9 mouse cellular contexts compared by ENCODE assay signal in genomic region chr5:135404623-135405022, GRCm38 (mm10). TPM values are rescaled to one million over a fixed set of nuclear protein-coding genes. Genes with fewer than 3 reads are reported as not detected.
DNase-seq lines count a peak whose midpoint lies in the region; ATAC-seq and TF ChIP-seq lines count a peak whose summit lies in the region.
"Had no signal": no experiment of that assay in that cellular context is flagged by ENCODE, and none has a peak within 500 bp of the region (broad histone marks: within the 10 kb centered on the region; RNA-seq: fewer than 3 reads in every experiment).

No protein-coding gene starts in this region.

- no peaks in the 10 kb centered on the region for H3K36me3 ChIP-seq in intestine, embryonic 15.5 days
- H3K36me3 ChIP-seq in limb, embryonic 14.5 days (ENCODE audit: control insufficient read depth, insufficient read depth, low read length) = peaks cover 10% of the 10 kb centered on the region

- no peaks in the 10 kb centered on the region for H3K9me3 ChIP-seq in intestine, embryonic 15.5 days
- no peaks in the 10 kb centered on the region for H3K9me3 ChIP-seq in limb, embryonic 14.5 days (ENCODE audit: control insufficient read depth, low read length)

- TF ChIP-seq POLR2A in limb, embryonic 14.5 days (IDR thresholded peaks at IDR 0.05; ENCODE audit: borderline replicate concordance, extremely low read depth, insufficient read depth, insufficient read length) = no peak

- peak; percentile 37 for DNase-seq in adrenal gland, postnatal 14 days
- DNase-seq in adrenal gland, adult 8-10 months = no peak
- DNase-seq in embryo, embryonic 9.5 days (ENCODE audit: extremely low spot score) = peak; percentile 32
- peak; percentile 35 for DNase-seq in limb, embryonic 14.5 days (ENCODE audit: low spot score)
- DNase-seq in right cerebral cortex, postnatal 36 days (ENCODE audit: low spot score in 2 of 2) = peak; percentile 68 to 76
- DNase-seq in heart, adult 11 months = no peak

- no peak overlapping the region for H3K4me3 ChIP-seq in intestine, embryonic 15.5 days (replicated peaks)
- no peak overlapping the region for H3K4me3 ChIP-seq in limb, embryonic 14.5 days (replicated peaks; ENCODE audit: low read length)
- H3K4me3 ChIP-seq: megakaryocyte, embryonic 14.5 days had no signal

- H3K27ac ChIP-seq in intestine, embryonic 15.5 days = no peak overlapping the region
- no peak overlapping the region for H3K27ac ChIP-seq in limb, embryonic 14.5 days (replicated peaks; ENCODE audit: low read depth, low read length)

- peak; percentile 30; the same call in 1 of the 2 replicates for ATAC-seq in intestine, embryonic 15.5 days
- ATAC-seq in limb, embryonic 14.5 days (ENCODE audit: low FRiP score, low read depth) = 0 out of 2 replicates have a peak, but pooled peaks have one; percentile 39
- ATAC-seq in granulocyte monocyte progenitor cell, adult 5-6 weeks (replicated peaks; ENCODE audit: poor library complexity, severe bottlenecking) = no peak; the same call in 1 of the 2 replicates

- H3K4me2 ChIP-seq in intestine, embryonic 15.5 days (replicated peaks) = no peak overlapping the region
- H3K4me2 ChIP-seq in limb, embryonic 14.5 days (replicated peaks; ENCODE audit: low read depth, low read length, severe bottlenecking) = no peak overlapping the region

- H3K9ac ChIP-seq in intestine, embryonic 15.5 days = no peak overlapping the region
- H3K9ac ChIP-seq in limb, embryonic 14.5 days (ENCODE audit: low read depth, low read length, severe bottlenecking) = no peak overlapping the region

- H3K27me3 ChIP-seq in intestine, embryonic 15.5 days (replicated peaks) = no peaks in the 10 kb centered on the region
- no peaks in the 10 kb centered on the region for H3K27me3 ChIP-seq in limb, embryonic 14.5 days (ENCODE audit: control insufficient read depth, insufficient read depth, low read length)

- WGBS in intestine, embryonic 15.5 days = 38% methylated on average over 20 of the region's 20 CpGs
- WGBS in limb, embryonic 14.5 days = 33% methylated on average over 20 of the region's 20 CpGs

- H3K4me1 ChIP-seq in intestine, embryonic 15.5 days (replicated peaks) = no peaks in the 10 kb centered on the region; the same call in 1 of the 2 replicates
- no peaks in the 10 kb centered on the region for H3K4me1 ChIP-seq in limb, embryonic 14.5 days (ENCODE audit: control insufficient read depth, insufficient read depth, low read length)
- H3K4me1 ChIP-seq: megakaryocyte, embryonic 14.5 days had no signal

RNA-seq across cellular contexts. Expression of gene Pom121, which starts 10.3 kb away (rescaled TPM):
- total RNA-seq in adrenal gland, postnatal 14 days (2021) = 26.0 and 28.2 TPM in 2 replicates
- 10 to 100 TPM; 17.2 to 24.1 (median 22.5) TPM for total RNA-seq in adrenal gland, adult 8-10 months (2022)
- 10.6 and 11.0 TPM in 2 replicates for polyA plus RNA-seq in intestine, embryonic 15.5 days (2015; fragmentation: Nextera tagmentation; extraction: Ambion mirVana)
- 38.1 and 53.0 TPM in 2 replicates for polyA plus RNA-seq in limb, embryonic 14.5 days (2012; rRNA removed)
- 15.3 and 18.3 TPM in 2 replicates for polyA plus RNA-seq in limb, embryonic 14.5 days (2014; fragmentation: Nextera tagmentation; extraction: Ambion mirVana)
- total RNA-seq in granulocyte monocyte progenitor cell, adult 5-6 weeks (2014; fragmentation: Nextera tagmentation) = 56.9 and 69.3 TPM in 2 replicates
- total RNA-seq in granulocyte monocyte progenitor cell, adult 5-6 weeks (2017) = 7.2 and 8.8 TPM in 2 replicates

RNA-seq across cellular contexts. Expression of gene Nsun5, which starts 34.9 kb away (rescaled TPM):
- total RNA-seq in adrenal gland, postnatal 14 days (2021) = 15.7 and 22.7 TPM in 2 replicates
- 10 to 100 TPM; 21.9 to 25.0 (median 22.9) TPM for total RNA-seq in adrenal gland, adult 8-10 months (2022)
- 30.2 and 35.8 TPM in 2 replicates for polyA plus RNA-seq in intestine, embryonic 15.5 days (2015; fragmentation: Nextera tagmentation; extraction: Ambion mirVana)
- polyA plus RNA-seq in limb, embryonic 14.5 days (2012; rRNA removed) = 52.1 and 65.4 TPM in 2 replicates
- 26.2 and 29.1 TPM in 2 replicates for polyA plus RNA-seq in limb, embryonic 14.5 days (2014; fragmentation: Nextera tagmentation; extraction: Ambion mirVana)
- total RNA-seq in granulocyte monocyte progenitor cell, adult 5-6 weeks (2014; fragmentation: Nextera tagmentation) = 23.9 and 30.8 TPM in 2 replicates
- 22.7 and 23.3 TPM in 2 replicates for total RNA-seq in granulocyte monocyte progenitor cell, adult 5-6 weeks (2017)

RNA-seq across cellular contexts. Expression of gene Trim50, which starts 51.5 kb away (rescaled TPM):
- total RNA-seq in adrenal gland, postnatal 14 days (2021) = not detected in 2 replicates
- total RNA-seq in adrenal gland, adult 8-10 months (2022) = not detected
- 0.16 and 0.23 TPM in 2 replicates for polyA plus RNA-seq in intestine, embryonic 15.5 days (2015; fragmentation: Nextera tagmentation; extraction: Ambion mirVana)
- polyA plus RNA-seq in limb, embryonic 14.5 days (2012; rRNA removed) = not detected in 2 replicates
- polyA plus RNA-seq in limb, embryonic 14.5 days (2014; fragmentation: Nextera tagmentation; extraction: Ambion mirVana) = not detected in 2 replicates
- not detected in 2 replicates for total RNA-seq in granulocyte monocyte progenitor cell, adult 5-6 weeks (2014; fragmentation: Nextera tagmentation)
- not detected in 2 replicates for total RNA-seq in granulocyte monocyte progenitor cell, adult 5-6 weeks (2017)

RNA-seq across cellular contexts. Expression of gene Fkbp6, which starts 54.8 kb away (rescaled TPM):
- not detected in 2 replicates for total RNA-seq in adrenal gland, postnatal 14 days (2021)
- under 1 TPM in 2 of 4 experiments, not detected in 2; 0.21 to 0.52 TPM for total RNA-seq in adrenal gland, adult 8-10 months (2022)
- 0.40 and 0.56 TPM in 2 replicates for polyA plus RNA-seq in intestine, embryonic 15.5 days (2015; fragmentation: Nextera tagmentation; extraction: Ambion mirVana)
- polyA plus RNA-seq in limb, embryonic 14.5 days (2012; rRNA removed) = 0.06 and 0.32 TPM in 2 replicates
- polyA plus RNA-seq in limb, embryonic 14.5 days (2014; fragmentation: Nextera tagmentation; extraction: Ambion mirVana) = not detected in 2 replicates
- 0.62 TPM in 1 of 2 replicates, not detected in the other for total RNA-seq in granulocyte monocyte progenitor cell, adult 5-6 weeks (2014; fragmentation: Nextera tagmentation)
- 0.34 TPM in 1 of 2 replicates, not detected in the other for total RNA-seq in granulocyte monocyte progenitor cell, adult 5-6 weeks (2017)

Comparison
In these comparisons a context has a peak if more than half of its experiments do, and no peak if none do; other contexts are left out.
1. DNase-seq: peak in adrenal gland, postnatal 14 days (single experiment), embryo, embryonic 9.5 days (single experiment), limb, embryonic 14.5 days (single experiment) and right cerebral cortex, postnatal 36 days (2 of 2); none in adrenal gland, adult 8-10 months (single experiment) and heart, adult 11 months (single experiment).